Mouse (Mus musculus) MEL (cell line): ENCODE results near the gene Daam1.

Experiments
- CHD1 ChIP-seq: IDR thresholded peaks from 2 replicates; pipeline ENCODE4 v1.6.1; 2012; ENCODE audit warnings: low read depth, mild to moderate bottlenecking, inconsistent platforms, low read length, improper control_type of control experiment
- CTCF ChIP-seq, 3 experiments: IDR thresholded peaks in 2 of 3; conservative IDR thresholded peaks in 1 of 3; 2 replicates each; pipeline ENCODE4 v1.5.1; 2011 to 2012; ENCODE audit warnings: low read length in 3 of 3, low read depth in 2 of 3, mild to moderate bottlenecking in 2 of 3, improper control_type of control experiment in 1 of 3, inconsistent platforms in 1 of 3, mixed read lengths in 1 of 3, moderate library complexity in 1 of 3; ENCODE audit not compliant: control insufficient read depth in 1 of 3, insufficient read depth in 1 of 3, poor library complexity in 1 of 3, severe bottlenecking in 1 of 3
- E2F4 ChIP-seq: IDR thresholded peaks from 2 replicates; pipeline ENCODE4 v1.6.1; 2011; ENCODE audit warnings: low read depth, low read length, improper control_type of control experiment, borderline replicate concordance
- EP300 ChIP-seq, 2 experiments: IDR thresholded peaks; 2 replicates each; pipeline ENCODE4 v1.6.1; 2011; ENCODE audit warnings: improper control_type of control experiment in 2 of 2, low read length in 2 of 2, low read depth in 1 of 2, mild to moderate bottlenecking in 1 of 2
- MEF2A ChIP-seq: IDR thresholded peaks from 2 replicates; pipeline ENCODE4 v1.6.1; 2014; ENCODE audit warnings: low read depth, mild to moderate bottlenecking, inconsistent platforms, low read length, improper control_type of control experiment; ENCODE audit not compliant: poor library complexity, insufficient replicate concordance, severe bottlenecking; ENCODE audit errors: extremely low read depth
- MYC ChIP-seq: IDR thresholded peaks from 2 replicates; pipeline ENCODE4 v1.6.1; 2011; ENCODE audit warnings: low read depth, mild to moderate bottlenecking, low read length, improper control_type of control experiment, moderate library complexity
- POLR2A ChIP-seq, 2 experiments: IDR thresholded peaks; 2 replicates each; pipeline ENCODE4 v1.6.1; 2011 to 2012; ENCODE audit warnings: low read length in 2 of 2, mild to moderate bottlenecking in 2 of 2, control low read depth in 1 of 2, improper control_type of control experiment in 1 of 2, low read depth in 1 of 2, moderate library complexity in 1 of 2; ENCODE audit not compliant: control insufficient read depth in 1 of 2, insufficient read depth in 1 of 2, poor library complexity in 1 of 2
- RAD21 ChIP-seq: IDR thresholded peaks from 2 replicates; pipeline ENCODE4 v1.6.1; 2011; ENCODE audit warnings: mild to moderate bottlenecking, low read depth, low read length, improper control_type of control experiment
- SIN3A ChIP-seq: IDR thresholded peaks from 2 replicates; pipeline ENCODE4 v1.6.1; 2012; ENCODE audit warnings: low read length, improper control_type of control experiment, inconsistent platforms
- TAL1 ChIP-seq: IDR thresholded peaks from 2 replicates; pipeline ENCODE4 v1.6.1; 2012; ENCODE audit warnings: mild to moderate bottlenecking, inconsistent platforms, low read length, moderate library complexity, mixed read lengths

- TF ChIP-seq SIN3A (no peak), RAD21 (no peak), CTCF (IDR thresholded peaks at IDR 0.05 in 2 of 3, conservative IDR thresholded peaks at IDR 0.05 in 1 of 3; ENCODE audit: control insufficient read depth in 1 of 3, insufficient read depth in 1 of 3, low read depth in 2 of 3, low read length in 3 of 3, poor library complexity in 1 of 3, severe bottlenecking in 1 of 3) (no peak), TAL1 (no peak), POLR2A (IDR thresholded peaks at IDR 0.05; ENCODE audit: control insufficient read depth in 1 of 2, insufficient read depth in 1 of 2, low read depth in 1 of 2, low read length in 2 of 2, poor library complexity in 1 of 2) (no peak), EP300 (IDR thresholded peaks at IDR 0.05; ENCODE audit: low read depth in 1 of 2, low read length in 2 of 2) (no peak), CHD1 (no peak), E2F4 (no peak), MYC (no peak), MEF2A (no peak)
Measured at GRCm38 (mm10) chr12:72023572-72023971, 192.7 kb downstream of the Daam1 start.
